Mouse (Mus musculus): ENCODE data around the gene Gm11007. TPM values are rescaled to one million over a fixed set of nuclear protein-coding genes. Genes with fewer than 3 reads are reported as not detected.
"Not testable (repeated sequence)": the region's sequence is repeated elsewhere in the genome, so short reads cannot be mapped to it uniquely, and the experiment has no call there.

Gene Gm11007
- not detected in 2 replicates for polyA plus RNA-seq (2012; rRNA removed)

- not testable (repeated sequence) for H3K36me3 ChIP-seq (ENCODE audit: control insufficient read depth, insufficient read depth, low read length); H3K27me3 ChIP-seq (ENCODE audit: control insufficient read depth, insufficient read depth, low read length); H3K27ac ChIP-seq (ENCODE audit: insufficient read depth, low read length); H3K4me1 ChIP-seq (ENCODE audit: control insufficient read depth, insufficient read depth, insufficient read length); H3K4me3 ChIP-seq (ENCODE audit: extremely low read depth, insufficient read depth, insufficient read length); DNase-seq (ENCODE audit: low read depth in 1 of 2, low spot score in 2 of 2)
- whole genome bisulfite sequencing = no CpG with 5 or more reads among the region's 2 CpGs
These were observed at the start of gene Gm11007 for GRCm38 (mm10) chr2:175643678-175644077. Gene Gm11007 (plus strand): TSS chr2:175643978.

Other genes starting within 250 kb of the Gm11007 start
- 2.8 TPM in 2 replicates for gene Gm4724, start 208.2 kb upstream of the Gm11007 start, polyA plus RNA-seq (2012; rRNA removed)
- gene Zfp965, start 174.0 kb upstream of the Gm11007 start, polyA plus RNA-seq (2012; rRNA removed) = 0.12 and 0.19 TPM in 2 replicates
- not detected in 2 replicates for gene Zfp969, start 59.7 kb downstream of the Gm11007 start, polyA plus RNA-seq (2012; rRNA removed)
- gene Gm2007, start 97.6 kb downstream of the Gm11007 start, polyA plus RNA-seq (2012; rRNA removed) = not detected in 2 replicates
- 0.19 and 0.95 TPM in 2 replicates for gene Gm14288, start 157.1 kb downstream of the Gm11007 start, polyA plus RNA-seq (2012; rRNA removed)
- gene Gm6710, start 225.2 kb downstream of the Gm11007 start, polyA plus RNA-seq (2012; rRNA removed) = 0.41 TPM in 1 of 2 replicates, not detected in the other